Mouse (Mus musculus) granulocyte monocyte progenitor cell, adult 5-6 weeks (primary cell): Measurements from ENCODE around the gene Gm10134. TPM values are rescaled to one million over a fixed set of nuclear protein-coding genes. Genes with fewer than 3 reads are reported as not detected.
A peak's percentile ranks its signal among the peaks of the same experiment; 100 is the strongest.

Experiments used
- ATAC-seq: replicated peaks from 2 replicates; pipeline ENCODE4 v1.8.0; 2016; ENCODE audit warnings: mild to moderate bottlenecking, moderate TSS enrichment, inconsistent platforms; ENCODE audit not compliant: poor library complexity, severe bottlenecking
- total RNA-seq, 2 experiments: library from RNA; stranded (forward) in 1 of 2; stranded (reverse) in 1 of 2; fragments of 200-712, 200-1000 nt in 1 of 2; fragments of >200 nt in 1 of 2; fragmentation: Nextera tagmentation in 1 of 2; gene quantifications; 2 replicates each; pipeline ENCODE4 v1.2.3; 2014 to 2017

Gene Gm10134
- total RNA-seq, 2 experiments from 2014 or later = not detected

DNA sequence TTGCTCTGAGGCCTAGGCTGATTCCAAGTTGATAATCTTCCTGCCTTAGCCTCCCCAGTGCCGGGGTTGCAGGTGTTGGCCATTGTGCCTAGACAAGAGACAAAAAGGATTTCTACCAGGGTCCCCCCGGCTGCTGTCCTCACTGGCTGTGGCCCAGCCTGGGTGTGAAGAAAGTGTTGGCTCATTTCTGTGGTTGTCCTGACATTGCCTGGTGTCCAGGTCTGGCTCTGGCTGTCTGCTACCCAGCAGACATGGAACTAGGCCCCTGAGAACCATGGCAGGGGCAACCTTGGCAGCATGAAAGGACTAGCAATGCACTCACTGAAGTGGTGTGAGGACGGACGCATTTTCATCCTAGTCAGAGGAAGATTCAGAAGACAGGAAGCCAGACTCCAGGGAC lies 24.0 kb downstream of the Gm10134 start:
- no peak for ATAC-seq

DNA sequence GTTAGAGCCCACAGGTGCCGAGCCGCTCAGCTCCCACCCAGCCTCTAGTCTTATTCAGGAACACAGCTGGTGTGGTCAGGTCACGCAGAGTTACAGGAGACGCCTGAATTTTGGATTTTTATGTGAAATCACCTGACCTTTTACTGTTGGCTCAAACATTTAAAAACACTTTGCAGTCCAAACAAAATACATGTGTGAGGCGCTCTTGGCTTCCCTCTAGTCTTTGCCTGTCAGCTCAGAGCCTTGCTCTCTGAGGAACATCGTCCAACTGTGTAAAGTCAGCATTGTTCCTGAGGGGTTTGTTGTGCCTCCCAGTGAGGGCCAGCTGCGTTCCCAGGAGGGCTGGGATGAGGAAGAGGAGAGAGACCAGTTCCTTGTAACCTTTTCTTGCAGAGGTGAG lies 24.4 kb downstream of the Gm10134 start:
- ATAC-seq = no peak

DNA sequence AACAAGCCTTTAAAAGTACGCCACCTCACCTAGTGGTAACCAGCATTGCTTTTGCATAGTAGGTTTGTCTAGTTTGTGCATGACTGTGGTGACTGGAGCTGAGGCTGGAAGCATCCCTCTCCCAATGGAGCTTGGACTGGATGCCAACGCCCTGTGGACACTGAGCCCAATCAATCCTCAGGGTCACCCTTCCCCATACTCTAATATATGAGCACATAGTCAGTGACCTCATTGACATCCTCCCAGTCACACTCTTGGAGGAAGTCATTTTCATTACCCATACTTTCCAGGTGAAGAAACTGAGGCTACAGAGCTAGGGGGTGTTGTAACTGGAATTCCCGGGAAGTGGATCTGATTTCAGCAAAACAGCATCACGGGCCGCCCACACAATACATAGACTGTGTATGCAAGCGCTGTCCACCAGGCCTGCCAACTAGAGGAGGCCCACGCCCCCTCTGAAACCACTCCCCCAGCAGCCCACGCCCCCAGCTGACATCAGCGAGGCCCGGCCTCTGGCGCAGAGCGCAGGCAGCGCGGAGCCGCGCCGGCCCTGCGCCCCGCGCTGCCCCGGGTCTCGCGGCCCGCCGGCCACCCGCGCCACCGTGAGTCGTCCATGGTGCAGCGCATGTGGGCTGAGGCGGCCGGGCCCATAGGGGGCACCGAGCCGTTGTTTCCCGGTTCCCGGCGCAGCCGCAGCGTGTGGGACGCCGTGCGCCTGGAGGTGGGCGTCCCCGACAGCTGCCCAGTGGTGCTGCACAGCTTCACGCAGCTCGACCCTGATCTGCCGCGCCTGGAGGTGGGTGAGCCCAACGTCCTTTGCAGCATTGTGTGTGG lies 27.3 kb downstream of the Gm10134 start:
- peak; percentile 92 for ATAC-seq

DNA sequence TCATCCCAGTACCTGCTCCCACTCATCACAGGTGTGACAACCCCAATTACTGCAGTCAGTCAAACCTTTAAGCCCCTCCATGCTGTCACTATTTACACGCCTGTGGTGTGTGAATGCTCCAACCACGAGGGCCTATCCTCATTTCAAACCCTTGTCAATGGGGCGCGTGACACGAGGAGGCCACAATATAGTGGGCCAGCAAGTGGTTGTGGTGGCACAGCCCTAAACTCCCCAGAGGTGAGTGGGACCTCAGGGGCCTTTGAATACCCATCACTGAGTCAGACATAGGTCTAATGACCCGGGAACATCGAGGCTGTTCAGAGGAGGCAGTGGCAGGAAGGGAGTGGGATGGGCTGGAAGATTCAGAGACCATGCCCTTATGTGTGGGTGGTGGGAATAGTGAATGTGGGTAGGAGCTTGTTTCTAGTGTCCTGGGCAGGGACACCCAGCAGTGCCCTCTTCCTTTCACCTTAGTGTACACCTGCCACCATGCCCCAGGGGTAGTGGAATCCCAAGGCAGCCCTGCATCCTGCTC lies 28.1 kb downstream of the Gm10134 start:
- no peak for ATAC-seq

DNA sequence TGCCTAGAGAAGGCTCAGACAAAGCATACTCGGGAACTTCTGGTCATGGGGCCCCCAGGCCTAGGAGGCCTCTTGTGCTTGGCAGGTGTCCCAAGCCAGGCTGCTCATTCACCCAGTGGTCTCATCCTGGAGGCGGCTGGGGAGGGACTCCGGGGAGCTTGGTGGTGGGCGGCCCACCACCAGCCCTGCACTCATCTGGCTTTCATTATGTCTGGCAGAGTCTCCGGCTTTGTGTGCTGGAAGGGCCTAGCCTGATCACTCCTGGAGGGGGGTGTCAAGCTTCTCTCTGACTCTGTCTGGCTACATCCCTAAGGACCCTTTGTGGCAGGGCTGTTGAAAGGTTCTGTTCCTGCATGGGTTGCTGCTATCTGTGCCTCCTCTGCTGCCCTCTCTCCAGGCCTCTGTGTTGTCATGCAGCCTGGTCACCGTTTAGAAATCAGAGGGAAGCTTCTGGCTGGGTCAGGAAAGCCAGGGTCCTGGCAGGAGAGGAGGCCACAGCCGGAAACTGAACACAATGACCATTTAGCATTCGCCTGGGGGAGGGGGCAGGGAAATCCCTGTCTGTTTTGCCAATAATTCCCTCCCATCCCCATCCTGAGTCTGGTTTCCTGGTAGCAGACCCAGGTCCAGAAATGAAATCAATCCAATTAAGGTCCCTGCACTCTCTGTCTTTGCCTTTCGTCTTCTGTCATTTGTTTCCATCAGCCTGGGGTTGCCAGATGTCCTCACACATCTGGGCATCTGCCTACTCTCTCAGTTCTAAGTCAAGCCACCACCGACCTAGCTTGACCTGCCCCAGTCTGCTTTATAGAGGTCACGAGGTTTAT lies 28.8 kb downstream of the Gm10134 start:
- no peak for ATAC-seq

DNA sequence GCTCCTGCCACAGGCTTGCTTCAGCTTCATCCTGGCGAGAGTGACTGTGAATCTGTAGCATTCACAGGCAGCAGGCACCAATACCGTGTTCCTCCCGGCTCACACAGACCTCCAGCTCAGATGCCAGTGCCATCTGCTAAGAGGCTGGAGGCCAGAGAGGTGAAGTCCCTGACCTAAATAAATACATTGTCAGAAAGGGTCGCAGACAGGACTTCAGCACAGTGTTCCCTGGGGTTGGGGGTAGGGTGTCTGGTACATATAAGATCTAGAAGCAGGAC lies 29.3 kb downstream of the Gm10134 start:
- no peak for ATAC-seq

DNA sequence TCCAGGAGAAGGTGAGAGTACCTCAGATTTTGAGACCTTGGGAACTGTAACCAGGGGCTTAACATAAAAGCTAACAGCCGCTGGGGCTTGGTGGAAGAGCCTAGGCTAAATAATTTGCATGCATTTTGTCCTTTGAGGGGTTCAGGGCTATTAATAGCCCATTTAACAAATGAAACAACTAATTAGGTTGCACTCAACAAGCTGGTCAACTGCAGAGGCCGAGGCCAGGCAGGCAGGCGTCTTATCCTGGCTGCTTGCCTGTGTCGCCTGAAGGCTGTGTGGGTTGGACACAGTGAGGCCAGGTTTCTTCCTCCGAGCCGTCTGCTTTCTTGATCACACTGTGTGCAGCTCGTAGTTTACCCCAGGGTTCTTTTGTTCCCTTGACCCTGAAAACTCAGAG lies 29.8 kb downstream of the Gm10134 start:
- no peak for ATAC-seq

DNA sequence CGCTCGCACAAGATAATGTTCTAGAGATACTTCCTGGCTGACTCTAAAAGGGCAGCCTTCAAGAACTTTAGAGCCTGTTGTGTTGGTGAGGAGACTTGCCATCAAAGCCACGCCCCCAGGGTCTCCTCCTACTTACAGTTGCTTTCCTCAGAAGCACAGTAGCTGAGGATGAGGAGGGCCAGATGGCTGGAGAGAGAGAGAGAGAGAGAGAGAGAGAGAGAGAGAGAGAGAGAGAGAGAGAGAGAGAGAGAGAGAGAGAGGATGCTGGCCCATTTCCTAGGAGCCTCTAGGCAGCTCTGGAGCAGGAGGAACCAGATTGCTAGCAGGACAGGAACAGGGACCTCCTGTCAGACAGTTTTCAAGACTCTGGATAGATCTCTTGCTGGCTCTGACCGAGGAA lies 30.3 kb downstream of the Gm10134 start:
- ATAC-seq = no peak

DNA sequence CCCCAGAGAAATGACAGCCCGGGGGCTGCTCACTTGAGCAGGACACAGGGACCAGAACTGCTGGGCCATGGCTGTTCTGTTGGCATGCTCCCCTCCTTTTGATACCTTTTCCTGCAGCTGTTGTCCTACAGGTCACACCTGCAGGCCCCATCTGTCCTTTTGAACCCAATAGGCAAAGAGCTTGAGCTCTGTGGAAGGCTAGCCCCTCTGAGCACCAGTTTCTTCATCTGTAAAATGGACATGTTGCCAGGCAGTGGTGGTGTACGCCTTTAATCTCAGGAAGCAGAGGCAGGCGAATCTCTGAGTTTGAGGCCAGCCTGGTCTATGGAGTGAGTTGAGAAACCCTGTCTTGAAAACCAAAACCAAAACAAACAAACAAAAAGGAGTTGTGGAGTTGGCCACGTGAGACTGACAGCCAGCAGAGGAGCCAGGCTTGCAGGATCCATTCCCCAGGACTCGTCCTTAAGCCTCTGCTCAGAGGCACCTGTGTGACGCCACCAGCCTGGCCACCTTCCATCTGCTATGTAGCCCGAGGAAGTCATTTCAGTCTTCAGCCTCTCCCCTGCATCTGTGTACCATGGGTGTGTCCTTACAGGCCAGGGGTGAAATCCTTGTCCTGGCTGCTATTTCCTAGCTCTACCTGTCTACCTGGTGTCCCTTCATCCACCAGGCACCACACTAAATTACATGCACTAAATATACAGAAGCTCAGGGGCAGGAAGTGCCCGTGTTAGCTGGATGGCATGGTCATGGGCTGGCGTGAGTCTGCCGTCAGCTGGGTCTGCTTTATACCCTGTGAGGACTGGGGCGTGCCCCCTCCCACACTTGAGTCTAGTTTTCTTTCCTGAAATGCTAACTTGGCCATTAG lies 31.1 kb downstream of the Gm10134 start:
- no peak for ATAC-seq

DNA sequence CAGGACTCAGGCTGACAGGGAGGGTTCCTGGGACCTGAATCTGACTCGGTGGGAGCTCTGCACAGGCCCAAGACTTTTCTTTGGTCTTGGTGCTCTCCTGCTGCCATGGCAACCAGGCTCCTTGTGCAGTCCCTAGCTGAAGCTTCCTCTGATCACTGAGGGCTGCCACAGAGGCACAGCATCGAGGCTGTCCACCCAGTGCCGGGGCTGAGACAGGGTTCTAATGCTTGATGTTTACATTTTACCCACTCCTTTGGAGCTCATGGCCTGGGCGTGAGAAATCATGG lies 31.7 kb downstream of the Gm10134 start:
- no peak for ATAC-seq

DNA sequence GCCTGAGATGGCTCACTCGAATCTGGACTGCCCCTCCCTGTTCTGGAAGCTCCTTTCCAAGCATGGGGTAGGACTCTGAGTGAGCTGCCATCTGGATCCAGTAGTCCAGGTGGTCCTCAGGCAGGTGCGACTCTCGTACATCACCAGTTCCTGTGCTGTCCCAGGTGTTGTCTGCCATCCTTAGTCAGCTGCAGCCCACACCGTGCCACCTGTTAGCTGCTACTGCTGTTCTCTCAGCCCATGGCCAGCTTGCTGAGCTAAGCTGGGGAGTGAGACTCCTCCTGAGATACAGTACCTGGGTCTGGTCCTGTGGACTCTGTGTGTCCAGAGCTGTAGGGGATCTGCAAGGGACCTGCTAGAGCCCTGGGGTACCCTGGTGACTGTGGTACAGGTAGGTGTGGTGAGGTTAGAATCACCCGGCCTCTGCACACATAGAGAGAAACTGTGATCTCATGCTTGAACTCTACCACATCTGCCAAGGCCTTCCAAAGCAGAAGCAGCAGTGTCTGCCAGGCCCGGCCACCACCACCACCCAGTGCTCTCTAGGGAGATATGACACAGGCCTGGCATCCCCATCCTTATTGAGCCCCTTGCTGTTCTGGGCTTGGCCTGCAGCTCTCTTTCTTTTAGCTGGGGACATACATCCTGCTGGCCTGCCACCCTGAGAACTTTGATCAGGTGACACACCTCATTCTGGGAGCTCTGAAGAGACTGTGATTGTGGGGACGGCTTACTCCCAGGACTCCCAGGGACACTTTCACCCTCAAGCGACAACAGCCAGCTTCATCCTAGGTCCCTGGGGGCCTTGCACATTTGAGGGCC lies 32.3 kb downstream of the Gm10134 start:
- ATAC-seq = no peak

DNA sequence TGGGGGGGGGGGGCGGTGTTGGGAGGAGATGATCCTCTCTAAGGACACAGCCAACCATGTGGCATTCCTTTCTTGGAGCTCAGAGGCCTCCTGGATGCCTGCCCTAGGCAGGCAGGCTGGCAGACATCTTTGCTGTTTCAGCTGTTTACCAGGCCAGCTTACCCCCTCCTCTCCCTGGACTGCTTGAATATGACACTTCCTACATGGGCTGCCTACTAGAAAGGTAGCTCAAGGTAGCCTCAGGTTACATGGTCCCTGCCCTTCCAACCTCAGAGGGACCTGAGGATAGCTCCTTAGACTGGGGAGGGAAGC lies 32.9 kb downstream of the Gm10134 start:
- ATAC-seq = no peak

DNA sequence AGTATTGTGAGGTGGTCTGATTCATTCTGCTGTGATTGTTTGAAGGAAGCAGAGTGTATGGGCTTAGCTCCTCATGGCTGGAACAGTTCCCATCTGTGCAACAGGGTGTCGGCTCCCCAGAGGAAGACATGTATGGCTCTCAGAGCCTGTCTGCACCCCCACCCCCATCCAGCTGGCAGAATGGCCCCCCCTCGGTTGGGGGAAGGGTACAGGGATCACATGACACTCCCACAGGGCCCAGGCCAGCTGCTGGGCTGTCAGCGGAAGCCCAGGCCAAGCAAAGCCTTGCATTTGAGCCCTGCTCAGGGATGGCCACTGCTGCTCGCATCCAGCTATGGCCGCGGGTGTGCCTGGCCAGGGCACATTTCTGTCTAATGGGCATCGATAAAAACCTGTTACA lies 33.3 kb downstream of the Gm10134 start:
- ATAC-seq = no peak

DNA sequence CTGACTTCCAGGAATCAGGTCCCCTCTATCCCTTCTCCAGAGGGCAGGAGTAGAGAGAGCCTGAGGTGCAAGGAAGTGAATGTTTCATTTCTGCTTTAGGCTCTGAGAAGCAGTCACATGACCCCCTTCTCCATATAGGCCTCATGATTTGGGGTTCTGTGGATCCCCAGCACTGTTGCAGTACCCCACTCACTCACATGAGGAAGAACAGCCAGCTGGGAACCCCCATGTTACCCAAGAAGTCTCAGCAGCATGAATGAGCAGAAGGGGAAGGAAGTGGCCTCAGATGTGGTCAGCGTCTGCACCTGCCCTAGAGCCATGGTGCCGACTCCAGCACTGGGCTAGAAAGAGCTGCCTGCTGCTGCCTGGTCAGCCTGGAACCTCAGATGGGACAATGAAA lies 34.1 kb downstream of the Gm10134 start:
- peak; percentile 95 for ATAC-seq

DNA sequence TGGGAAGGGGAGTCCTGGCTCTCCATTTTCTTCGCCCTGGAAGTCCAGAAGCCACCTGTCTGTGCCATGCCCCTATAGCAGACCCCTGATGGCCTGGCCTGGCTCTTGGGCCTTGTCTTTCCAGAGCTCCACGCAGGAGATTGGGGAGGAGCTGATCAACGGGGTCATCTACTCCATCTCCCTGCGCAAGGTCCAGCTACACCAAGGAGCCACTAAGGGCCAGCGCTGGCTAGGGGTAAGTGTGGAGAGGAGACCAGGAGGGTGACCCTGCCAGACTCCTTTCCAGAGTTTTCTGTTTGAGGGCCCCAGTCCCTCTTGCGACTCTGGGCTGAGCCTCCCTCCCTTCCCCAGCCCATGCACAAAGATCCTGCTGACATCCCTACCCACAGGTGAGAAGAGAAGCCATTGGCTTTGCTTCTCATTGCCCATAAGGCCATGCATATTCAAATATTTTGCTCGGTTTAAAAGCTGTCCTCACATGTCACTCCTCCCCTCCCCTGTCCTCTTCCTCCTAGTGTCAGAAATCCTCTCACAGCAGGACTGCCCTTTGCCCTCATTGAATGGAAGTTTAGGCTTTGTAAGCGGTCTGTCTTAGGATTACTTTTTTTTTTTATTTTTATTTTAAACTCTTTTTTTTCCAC lies 34.8 kb downstream of the Gm10134 start:
- ATAC-seq = no peak

DNA sequence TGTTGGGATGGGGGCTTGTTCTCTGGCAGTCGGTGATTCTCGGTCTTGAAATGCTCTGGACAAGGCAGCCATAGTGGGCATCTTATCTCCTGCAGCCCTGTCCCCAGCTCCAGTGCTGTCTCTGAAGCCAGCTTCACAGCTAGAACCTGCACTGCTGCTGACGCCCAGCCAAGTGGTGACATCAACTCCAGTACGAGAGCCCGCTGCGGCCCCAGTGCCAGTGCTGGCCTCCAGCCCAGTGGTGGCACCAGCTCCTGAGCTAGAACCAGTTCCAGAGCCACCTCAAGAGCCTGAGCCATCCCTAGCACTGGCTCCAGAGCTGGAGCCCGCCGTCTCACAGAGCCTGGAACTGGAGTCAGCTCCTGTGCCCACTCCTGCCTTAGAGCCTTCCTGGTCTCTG lies 38.0 kb downstream of the Gm10134 start:
- ATAC-seq = no peak

DNA sequence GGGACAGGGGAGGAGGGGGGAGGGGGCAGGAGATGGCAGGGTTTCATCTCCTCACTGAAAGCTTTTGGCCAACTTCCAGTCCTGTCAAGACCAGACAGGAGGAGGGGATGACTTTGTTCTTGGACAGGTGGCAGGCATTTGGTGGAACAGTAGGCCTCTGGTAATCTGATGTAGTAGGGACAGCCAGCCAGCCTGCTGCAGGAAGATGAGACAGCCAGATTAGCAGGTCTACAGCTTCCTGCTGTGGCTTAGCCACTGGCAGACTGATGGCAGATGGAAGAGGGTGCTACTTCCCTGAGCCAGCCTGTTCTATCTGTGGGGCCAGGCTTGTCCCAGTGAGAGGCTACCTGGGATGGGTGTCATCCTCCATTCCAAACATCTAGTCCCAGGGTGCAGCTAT lies 40.1 kb downstream of the Gm10134 start:
- peak; percentile 44 for ATAC-seq

DNA sequence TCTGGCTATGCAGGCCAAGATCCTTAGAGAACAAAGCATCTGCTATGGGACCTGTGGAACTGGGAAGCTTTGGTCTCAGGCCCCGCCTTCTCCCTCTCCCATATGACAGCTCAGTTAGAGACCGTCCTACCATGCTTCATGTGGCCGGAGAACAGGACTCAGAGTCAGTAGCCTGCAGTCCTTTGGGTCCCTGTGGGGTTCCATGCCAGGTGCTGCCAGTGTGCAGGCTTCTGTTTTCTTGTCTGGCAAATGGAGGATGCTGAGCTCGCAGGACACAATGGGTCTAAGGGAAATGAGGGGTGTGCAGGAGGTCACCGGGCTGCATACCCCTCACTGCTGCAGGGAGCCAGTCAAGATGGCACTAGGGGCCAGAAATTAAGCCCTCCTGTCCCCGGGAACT lies 40.7 kb downstream of the Gm10134 start:
- no peak for ATAC-seq

DNA sequence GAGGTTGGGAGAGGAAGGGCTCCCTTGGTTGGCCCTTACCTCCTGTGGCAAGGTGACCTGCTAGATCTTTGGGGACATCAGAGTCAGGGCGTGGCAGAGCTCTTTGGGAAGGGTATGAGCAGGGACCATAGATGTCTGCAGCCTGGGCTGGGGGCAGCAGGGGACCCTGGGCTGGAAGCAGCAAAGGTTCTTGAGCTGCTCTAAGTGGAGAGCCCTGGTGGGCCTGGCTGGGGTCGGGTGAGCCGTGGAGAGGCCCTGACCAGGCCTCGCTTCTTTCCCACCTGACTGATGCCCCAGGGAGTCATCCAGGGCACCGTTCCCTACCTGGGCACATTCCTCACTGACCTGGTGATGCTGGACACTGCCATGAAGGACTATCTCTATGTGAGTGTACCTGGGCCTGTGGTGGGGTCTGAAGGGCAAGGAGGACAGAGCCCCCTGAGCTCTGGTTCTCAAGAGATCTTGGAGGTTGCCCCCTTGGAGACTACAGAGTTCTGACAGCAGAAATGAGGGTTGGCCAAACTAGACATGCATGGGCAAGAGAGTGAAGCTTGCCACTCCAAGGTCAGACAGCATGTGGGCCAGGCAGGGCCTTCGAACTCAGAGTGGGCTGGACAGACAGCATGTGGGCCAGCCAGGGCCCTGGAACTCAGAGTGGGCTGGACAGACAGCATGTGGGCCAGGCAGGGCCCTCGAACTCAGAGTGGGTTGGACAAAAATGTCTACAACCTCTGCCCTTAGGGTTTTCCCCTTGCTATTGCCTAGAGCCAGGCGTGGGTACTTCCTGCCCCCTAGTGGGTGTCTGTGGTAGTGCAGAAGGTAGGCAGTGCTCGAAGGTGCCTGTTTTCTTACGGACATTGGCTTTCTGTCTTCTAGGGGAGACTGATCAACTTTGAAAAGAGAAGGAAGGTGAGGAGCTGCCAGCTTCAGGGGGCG lies 41.6 kb downstream of the Gm10134 start:
- ATAC-seq = peak; percentile 78
